Mouse (Mus musculus) kidney, postnatal 0 days (tissue): Measurements from ENCODE around the gene Trip6. TPM values are rescaled to one million over a fixed set of nuclear protein-coding genes. Genes with fewer than 3 reads are reported as not detected.

Experiments
- ATAC-seq: fragments of 200-750 bp; cut with Nextera tagmentation; replicated peaks from 2 replicates; pipeline ENCODE4 v1.8.0; 2017; ENCODE audit warnings: low read depth, moderate number of reproducible peaks, moderate TSS enrichment, moderate library complexity; ENCODE audit not compliant: low FRiP score
- DNase-seq: peaks from one replicate; pipeline ENCODE4 v3.0.0-alpha.2; 2016; ENCODE audit warnings: low spot score
- H3K27ac ChIP-seq: fragments of 300-500 bp; sonication (generic); 2 replicates; pipeline ENCODE4 v1.5.1; 2014; ENCODE audit warnings: mild to moderate bottlenecking
- H3K27me3 ChIP-seq: fragments of 300-500 bp; sonication (generic); 2 replicates; pipeline ENCODE4 v1.6.1; 2014; ENCODE audit warnings: low read length, mixed read lengths; ENCODE audit not compliant: insufficient read depth
- H3K36me3 ChIP-seq: fragments of 300-500 bp; sonication (generic); 2 replicates; pipeline ENCODE4 v1.6.1; 2014; ENCODE audit warnings: low read length, mixed read lengths; ENCODE audit not compliant: insufficient read depth
- H3K4me1 ChIP-seq: fragments of 300-500 bp; sonication (generic); replicated peaks from 2 replicates; pipeline ENCODE4 v1.6.1; 2014; ENCODE audit warnings: antibody characterized with exemption, low read length, mixed read lengths; ENCODE audit not compliant: insufficient read depth
- H3K4me2 ChIP-seq: fragments of 300-500 bp; sonication (generic); 2 replicates; pipeline ENCODE4 v1.6.1; 2014; ENCODE audit warnings: mild to moderate bottlenecking, low read length, moderate library complexity, mixed read lengths
- H3K4me3 ChIP-seq: fragments of 300-500 bp; sonication (generic); replicated peaks from 2 replicates; pipeline ENCODE4 v1.5.1; 2014; ENCODE audit warnings: low read depth, low read length
- H3K9ac ChIP-seq: fragments of 300-500 bp; sonication (generic); 2 replicates; pipeline ENCODE4 v1.6.1; 2014; ENCODE audit warnings: low read depth, low read length
- H3K9me3 ChIP-seq: fragments of 300-500 bp; sonication (generic); replicated peaks from 2 replicates; pipeline ENCODE4 v1.6.1; 2016; ENCODE audit warnings: low read length, inconsistent platforms, mixed read lengths
- CTCF ChIP-seq: IDR thresholded peaks from 2 replicates; pipeline ENCODE4 v1.5.1; 2016; ENCODE audit warnings: antibody characterized with exemption, low read depth, mild to moderate bottlenecking, moderate library complexity
- WGBS: fragments of 180-500 bp; shearing (Covaris S2); extraction: QIAGEN DNeasy Blood & Tissue Kit; methylation state at CpG from one replicate; pipeline ENCODE4 v1.1.7; 2014; 5-methylcytosine and 5-hydroxymethylcytosine counted together
- polyA plus RNA-seq: library from polyadenylated mRNA; unstranded; fragments of >200 nt; fragmentation: Nextera tagmentation; extraction: Ambion mirVana; gene quantifications from 2 replicates; pipeline ENCODE4 v1.2.1, GENCODE M21; 2015

Gene Trip6
- polyA plus RNA-seq, 1 experiment from 2014 or later: 75.6 TPM

DNA sequence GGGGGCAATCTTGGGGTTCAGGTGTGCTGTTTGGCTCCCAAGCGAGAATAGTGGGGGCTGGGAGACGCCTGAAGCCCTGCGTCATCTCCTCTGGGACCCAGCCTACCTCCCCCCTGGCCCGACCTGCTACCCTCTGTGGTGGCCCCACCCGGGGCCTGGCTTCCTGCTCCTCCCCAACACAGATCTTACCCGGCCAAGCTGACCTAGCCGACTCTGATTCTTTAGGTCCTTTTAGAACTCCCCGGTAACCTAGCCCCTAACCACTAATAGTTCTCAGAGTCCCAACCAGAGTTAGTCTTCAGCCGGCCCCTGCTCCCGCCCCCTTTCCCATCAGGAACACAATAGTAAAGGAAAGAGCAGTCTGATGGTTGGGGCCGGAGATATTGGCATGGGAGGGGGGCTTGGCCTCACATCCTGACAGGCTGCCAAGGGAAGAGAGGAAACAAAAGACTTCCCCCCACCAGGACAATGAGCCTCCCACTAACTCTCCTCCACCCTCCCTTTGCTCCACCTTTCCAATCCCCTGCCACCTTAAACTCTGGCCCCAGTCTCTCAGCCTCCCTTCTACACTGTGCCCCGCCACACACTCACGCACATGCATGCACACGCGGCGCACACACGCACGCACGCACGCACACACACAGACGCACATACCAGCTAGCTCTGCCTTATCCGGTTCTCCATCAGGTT is 25.2 kb upstream of the Trip6 start:
- Histone ChIP-seq H3K4me3 (peak overlapping the region; percentile 34), H3K36me3 (no peaks in the 10 kb centered on the region), H3K9me3 (no peaks in the 10 kb centered on the region), H3K27ac (peak overlapping the region; percentile 91), H3K27me3 (no peaks in the 10 kb centered on the region), H3K4me2 (peak overlapping the region; percentile 81), H3K9ac (peak overlapping the region; percentile 59), H3K4me1 (peaks cover 10% of the 10 kb centered on the region)
- no peak for TF ChIP-seq CTCF
- ATAC-seq: peak; percentile 48
- WGBS: 9% methylated on average over 22 of the region's 22 CpGs
- peak; percentile 71 for DNase-seq

DNA sequence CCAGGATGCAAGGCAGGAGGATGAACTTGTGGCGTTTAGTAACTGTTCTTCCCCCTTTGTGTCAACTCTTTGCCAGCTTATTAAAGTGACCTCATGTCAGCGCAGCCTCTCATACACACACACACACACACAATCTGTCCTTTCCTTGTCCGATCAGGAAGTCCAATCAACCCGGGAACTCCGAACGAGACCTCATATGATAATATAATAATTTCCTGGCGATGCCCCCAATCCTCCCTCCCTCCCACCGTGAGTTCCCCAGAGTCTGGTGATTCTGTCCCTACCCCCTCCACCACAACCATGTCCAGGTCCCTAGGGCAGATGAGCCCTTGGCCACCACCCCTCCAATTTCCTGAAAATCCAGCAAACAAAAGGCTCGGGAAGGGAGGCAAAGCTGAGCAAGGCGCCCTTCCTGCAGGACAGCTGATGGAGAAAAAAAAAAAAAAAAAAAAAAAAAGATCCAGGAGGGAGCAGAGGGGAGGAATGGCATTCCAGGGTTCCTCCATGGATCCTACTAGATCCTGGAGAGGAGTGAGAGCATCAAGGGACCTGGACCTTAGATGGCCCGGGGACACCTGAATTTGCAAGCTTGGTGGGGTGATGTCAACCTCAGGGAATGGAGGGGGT is 24.6 kb upstream of the Trip6 start:
- DNase-seq (peak; percentile 72), ATAC-seq (peak; percentile 35)
- TF ChIP-seq CTCF: no peak
- WGBS: under 1% methylated on average over 11 of the region's 11 CpGs
- Histone ChIP-seq H3K9ac (peak overlapping the region; percentile 59), H3K36me3 (no peaks in the 10 kb centered on the region), H3K27me3 (no peaks in the 10 kb centered on the region), H3K4me1 (peaks cover 10% of the 10 kb centered on the region), H3K4me3 (peak overlapping the region; percentile 34), H3K9me3 (no peaks in the 10 kb centered on the region), H3K4me2 (peak overlapping the region; percentile 81), H3K27ac (peak overlapping the region; percentile 91)

DNA sequence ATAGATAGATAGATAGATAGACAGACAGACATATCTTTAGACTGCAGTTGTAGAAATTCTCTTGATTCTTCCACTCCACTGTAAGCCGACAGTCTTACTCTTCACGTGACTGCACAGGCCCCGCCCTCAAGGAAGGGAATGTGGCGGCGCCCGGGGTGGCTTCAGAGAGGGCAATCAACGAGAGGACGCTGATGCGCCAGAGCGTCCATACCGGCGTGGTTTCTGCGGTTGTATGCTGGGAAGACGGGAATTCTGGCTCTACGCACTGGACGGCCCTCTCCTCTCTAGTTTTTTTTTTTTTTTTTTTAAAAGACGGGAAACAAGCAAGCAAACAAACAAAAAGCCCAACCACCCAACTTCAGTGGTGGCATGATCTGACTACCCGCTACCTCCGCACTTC is 24.1 kb upstream of the Trip6 start:
- Histone ChIP-seq H3K27ac (peak overlapping the region; percentile 91), H3K9me3 (no peaks in the 10 kb centered on the region), H3K36me3 (no peaks in the 10 kb centered on the region), H3K4me3 (peak overlapping the region; percentile 34), H3K9ac (peak overlapping the region; percentile 59), H3K4me1 (peaks cover 10% of the 10 kb centered on the region), H3K4me2 (peak overlapping the region; percentile 81), H3K27me3 (no peaks in the 10 kb centered on the region)
- WGBS: under 1% methylated on average over 19 of the region's 19 CpGs
- ATAC-seq: peak; percentile 72
- no peak for TF ChIP-seq CTCF
- DNase-seq: peak; percentile 97

DNA sequence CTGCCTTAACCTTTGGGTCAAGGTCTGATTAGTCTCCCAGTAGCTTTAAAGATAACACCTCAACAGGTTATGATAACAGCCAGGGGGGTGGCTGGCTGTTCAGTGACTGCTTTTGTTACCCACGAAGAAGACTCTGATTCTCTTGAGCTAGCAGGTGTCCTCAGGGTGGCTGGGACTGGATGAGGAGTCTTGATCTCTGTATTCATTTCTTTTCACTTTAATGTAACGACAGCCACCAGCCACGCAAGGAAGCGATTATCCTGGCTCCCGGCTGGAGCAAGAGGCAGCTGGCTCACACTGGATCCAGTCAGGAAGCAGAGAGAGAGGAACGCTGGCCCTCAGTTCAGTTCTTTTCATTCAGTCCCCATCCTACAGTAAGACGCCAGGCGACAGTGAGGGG is 23.0 kb upstream of the Trip6 start:
- no peak for TF ChIP-seq CTCF
- no peaks in the 10 kb centered on the region for H3K27me3 ChIP-seq
- H3K4me3 ChIP-seq: no peak overlapping the region
- H3K27ac ChIP-seq: peak overlapping the region; percentile 91
- no peaks in the 10 kb centered on the region for H3K36me3 ChIP-seq
- H3K9ac ChIP-seq: no peak overlapping the region
- no peak overlapping the region for H3K4me2 ChIP-seq
- no peak for ATAC-seq
- H3K9me3 ChIP-seq: no peaks in the 10 kb centered on the region
- peaks cover 10% of the 10 kb centered on the region for H3K4me1 ChIP-seq
- WGBS: 40% methylated on average over 8 of the region's 8 CpGs
- no peak for DNase-seq

DNA sequence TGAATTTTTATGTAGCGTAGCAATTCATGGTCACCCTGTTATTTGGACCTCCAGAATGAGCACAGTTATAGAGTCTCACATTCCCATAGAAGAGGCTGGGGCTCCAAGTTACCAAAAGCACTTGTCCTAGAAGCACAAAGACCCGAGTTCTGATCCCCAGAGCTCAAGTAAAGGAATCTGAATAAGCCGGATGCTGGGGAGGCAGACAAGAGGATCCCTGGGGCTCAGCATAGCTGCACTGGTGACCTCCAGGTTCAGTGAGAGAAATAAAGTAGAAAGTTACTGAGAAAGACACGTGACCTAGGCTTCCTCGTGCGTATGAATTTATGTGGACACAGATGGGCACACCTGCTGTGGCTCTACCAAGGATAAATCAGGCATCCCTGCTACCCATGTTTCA is 20.9 kb upstream of the Trip6 start:
- ATAC-seq (no peak), DNase-seq (no peak)
- Histone ChIP-seq H3K36me3 (no peaks in the 10 kb centered on the region), H3K4me1 (peaks cover 10% of the 10 kb centered on the region), H3K27ac (no peak overlapping the region), H3K9ac (no peak overlapping the region), H3K9me3 (no peaks in the 10 kb centered on the region), H3K27me3 (no peaks in the 10 kb centered on the region), H3K4me3 (no peak overlapping the region), H3K4me2 (no peak overlapping the region)
- no peak for TF ChIP-seq CTCF
- WGBS: 71% methylated on average over 6 of the region's 6 CpGs

DNA sequence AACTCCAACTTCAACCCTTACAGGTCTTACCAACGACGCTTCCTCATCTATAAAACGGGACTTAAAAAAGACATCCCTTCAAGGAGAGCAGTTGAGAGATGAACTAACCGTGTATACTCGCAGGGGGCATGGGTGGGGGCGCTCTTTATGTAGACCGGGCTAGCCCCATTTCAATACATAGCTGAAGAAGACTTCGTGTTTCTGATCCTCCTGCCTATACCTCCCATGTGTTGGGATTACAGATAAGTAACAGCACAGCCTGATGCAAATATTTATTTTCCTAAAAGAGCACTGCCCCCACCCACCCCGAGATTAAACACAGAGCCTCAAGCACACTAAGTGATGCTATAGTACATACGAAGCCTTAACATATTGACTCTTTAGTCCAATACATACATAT is 20.1 kb upstream of the Trip6 start:
- no peak overlapping the region; the same call in 1 of the 2 replicates for H3K4me2 ChIP-seq
- no peaks in the 10 kb centered on the region for H3K9me3 ChIP-seq
- no peak overlapping the region for H3K27ac ChIP-seq
- 55% methylated on average over 10 of the region's 10 CpGs for WGBS
- peak overlapping the region; percentile 50; the same call in 1 of the 2 replicates for H3K4me3 ChIP-seq
- no peak overlapping the region for H3K9ac ChIP-seq
- DNase-seq (no peak), ATAC-seq (no peak)
- H3K36me3 ChIP-seq: no peaks in the 10 kb centered on the region
- H3K27me3 ChIP-seq: no peaks in the 10 kb centered on the region
- no peak for TF ChIP-seq CTCF
- peaks cover 4% of the 10 kb centered on the region for H3K4me1 ChIP-seq
